Mouse (Mus musculus) kidney, postnatal 36 days (tissue): ENCODE results near the gene Ssc5d.
A peak's percentile ranks its signal among the peaks of the same experiment; 100 is the strongest.

ENCODE experiments used
- DNase-seq, 2 experiments: peaks; one replicate each; pipeline ENCODE4 v3.0.0; 2021 to 2022; ENCODE audit warnings: mixed read lengths in 2 of 2

Gene Ssc5d

DNA sequence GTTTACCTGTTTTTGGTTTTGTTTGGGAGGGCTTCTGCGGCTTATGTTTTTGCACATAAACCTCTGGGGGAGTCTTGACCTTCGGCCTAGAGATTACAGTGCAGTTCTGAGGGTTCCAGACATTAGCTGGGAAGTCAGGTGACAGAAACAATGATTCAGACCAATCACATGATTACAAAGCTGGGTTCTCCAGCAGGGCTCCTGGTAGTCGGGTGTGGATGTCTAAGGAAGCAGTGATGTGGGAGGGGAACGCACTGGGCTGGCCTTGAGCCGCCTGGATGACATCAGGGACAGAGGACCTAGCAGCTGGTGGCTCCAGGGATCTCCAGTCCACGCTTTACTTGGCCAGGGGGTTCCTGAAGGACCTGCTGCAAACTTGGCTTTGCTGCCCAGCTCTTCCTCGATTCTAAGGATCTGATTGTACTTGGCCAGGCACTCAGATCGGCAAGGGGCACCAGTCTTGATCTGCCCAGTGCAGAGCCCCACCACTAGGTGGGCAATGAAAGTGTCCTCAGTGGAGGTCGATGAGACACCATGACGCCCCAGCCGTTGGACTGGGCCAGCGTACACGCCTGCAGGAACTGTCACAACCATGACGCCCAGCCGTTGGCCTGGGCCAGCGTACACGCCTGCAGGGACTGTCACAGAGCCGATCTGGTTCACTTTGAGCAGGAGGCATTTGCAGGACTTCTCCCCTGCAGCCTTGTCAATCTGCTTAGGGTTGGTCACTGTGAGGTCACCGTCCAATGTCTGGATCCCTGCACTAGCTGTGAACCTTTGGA, 25.2 kb downstream of the Ssc5d start:
- no peak for DNase-seq

DNA sequence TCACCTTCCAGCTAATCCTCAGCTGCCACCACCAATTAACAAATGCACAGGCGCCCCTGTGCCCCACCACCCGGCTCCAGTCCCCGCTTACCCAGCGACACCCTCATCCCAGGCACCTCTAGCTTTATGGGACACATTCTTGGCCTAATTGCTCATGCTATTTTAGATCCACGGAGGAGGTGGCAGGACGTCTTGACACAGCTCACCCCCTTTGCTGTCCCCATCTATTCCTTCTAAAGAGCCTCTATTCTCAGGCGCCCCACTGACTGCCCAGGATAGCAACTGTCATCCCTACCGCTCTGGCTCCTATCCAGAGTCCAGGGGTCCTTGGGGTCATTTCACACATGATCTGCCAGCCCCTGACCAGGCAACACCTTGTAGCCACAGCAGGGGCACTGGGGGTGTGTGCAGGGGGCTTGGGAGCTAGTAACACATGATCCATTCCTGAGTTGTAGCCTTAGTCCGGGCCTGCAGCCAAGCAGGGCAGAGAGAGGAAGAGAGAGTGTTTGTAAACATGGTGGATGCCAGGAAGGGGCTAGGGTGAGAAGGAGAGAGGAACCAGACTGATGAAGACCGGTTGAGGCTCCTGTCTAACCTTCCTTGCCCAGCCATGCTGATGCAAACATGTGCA, 28.3 kb downstream of the Ssc5d start:
- no peak for DNase-seq

DNA sequence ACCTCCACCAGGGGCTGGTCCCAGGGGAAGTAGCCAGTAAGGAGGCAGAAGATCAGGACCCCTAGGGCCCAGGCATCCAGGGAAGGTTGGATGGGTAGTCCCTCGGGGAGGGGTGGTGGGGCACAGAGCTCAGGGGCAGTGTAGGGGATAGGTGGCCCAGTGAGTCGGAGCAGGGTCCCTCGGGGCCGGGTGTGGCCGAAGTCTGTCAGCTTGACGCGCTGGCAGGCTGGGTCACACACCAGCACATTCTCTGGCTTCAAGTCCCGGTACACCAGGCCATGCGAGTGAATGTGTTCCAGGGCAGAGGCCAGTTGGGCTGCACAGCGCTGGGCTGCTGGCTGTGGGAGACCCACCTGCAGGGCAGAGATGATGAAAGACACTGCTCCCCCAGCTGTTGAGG, 31.8 kb downstream of the Ssc5d start:
- no peak for DNase-seq

DNA sequence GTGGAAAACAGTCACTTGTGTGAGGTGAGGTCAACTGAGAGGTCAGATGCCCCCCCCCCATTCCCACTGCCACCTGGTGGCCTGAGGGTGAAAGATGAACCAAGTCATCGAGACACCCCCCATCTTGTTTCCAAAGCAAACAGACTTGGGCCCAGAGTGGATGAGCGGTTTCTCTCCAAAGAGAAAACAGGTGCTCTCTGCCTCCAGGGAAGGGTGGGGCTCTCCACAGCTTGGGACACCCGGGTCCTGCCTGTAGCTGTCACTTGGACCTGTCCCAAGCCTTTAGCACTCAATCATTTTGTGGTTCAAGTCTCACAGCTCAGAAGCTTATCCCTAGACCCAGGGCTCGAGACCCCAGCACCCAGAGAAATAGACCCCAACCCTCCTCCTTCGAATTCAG, 37.9 kb downstream of the Ssc5d start:
- no peak for DNase-seq

DNA sequence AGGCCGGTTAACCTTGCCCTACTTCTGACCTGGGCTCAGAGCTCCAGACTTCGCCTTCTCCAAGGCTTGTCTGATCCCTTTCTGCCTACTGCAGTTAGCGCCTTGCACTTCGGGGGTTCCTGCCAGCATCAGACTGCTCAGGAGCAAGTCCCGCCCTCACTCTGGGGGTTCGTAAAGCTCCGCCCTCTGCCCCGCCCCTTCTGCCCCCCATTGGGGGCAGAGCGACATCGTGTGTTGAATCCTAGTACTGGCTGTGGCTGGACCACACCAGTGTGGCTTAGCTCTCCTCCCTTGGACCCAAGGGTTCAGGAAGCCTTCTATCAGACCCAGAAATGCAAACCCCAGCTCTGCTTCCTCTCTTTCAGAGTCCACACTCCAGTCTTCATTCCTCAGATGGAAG, 38.7 kb downstream of the Ssc5d start, which contains the start of gene Sbk2:
Gene Sbk2 (minus strand): TSS at position 135 of the 400 bp plus-strand sequence.
- DNase-seq = peak; percentile 68 to 89

DNA sequence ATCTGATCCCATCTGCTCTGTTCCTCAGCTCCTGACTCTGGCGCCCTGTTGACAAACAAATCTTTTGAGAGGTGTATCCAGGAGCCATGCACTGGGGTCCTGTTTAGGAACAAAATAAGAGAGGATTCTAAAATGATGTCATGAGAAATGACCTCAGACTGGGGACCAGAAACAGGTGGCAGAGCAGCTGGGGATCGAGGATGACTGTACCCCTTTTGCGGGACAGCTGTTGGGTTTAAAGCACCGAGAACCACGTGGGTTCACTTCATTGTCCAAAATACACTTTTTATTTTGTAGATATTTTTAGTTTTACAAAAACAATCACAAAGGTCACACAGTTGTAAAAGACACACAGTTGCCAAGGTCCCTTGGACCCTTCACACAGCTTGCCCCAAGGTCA, 39.4 kb downstream of the Ssc5d start:
- DNase-seq = no peak

DNA sequence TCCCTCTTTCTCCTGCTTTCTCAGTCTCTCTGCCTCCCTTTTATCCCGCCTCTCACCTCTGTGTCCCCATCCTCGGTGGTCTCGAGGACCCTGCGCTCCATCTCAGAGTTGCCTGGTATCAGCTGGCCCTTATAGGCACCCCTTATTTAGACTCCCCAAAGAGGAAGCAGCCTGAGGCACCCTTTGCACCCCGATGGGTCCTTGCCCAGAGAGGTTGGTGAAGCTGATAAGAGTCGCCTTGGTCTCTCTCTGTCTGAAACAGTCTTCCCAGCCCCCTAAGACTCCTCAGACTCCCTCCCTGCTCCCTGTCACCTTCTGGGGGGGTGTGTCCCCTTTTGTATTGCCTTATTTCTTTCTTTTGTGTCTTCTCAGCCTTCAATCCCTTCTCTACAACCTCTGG, 45.5 kb downstream of the Ssc5d start, which contains the start of gene Sbk3:
Gene Sbk3 (minus strand): TSS at position 101 of the 400 bp plus-strand sequence.
- no peak for DNase-seq

DNA sequence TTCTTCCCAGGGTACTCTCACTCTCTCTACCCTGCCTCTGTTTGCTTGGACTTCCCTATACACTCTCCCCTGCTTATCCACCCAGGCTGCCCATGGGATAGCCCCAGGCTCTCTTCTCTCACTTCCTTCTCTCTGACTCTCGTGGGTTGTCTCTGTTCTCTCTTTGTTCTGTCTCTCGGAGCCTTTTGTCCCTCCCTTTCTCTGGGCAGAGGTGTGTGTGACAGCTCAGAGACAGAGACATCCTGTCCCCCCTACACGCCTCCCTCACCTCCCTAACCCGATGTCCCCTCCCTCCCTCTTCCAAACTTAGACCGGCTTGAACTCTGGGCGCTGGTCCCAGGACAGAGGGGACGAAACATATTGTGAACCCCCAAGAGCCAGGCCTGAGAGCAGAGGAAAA, 46.1 kb downstream of the Ssc5d start:
- no peak for DNase-seq

DNA sequence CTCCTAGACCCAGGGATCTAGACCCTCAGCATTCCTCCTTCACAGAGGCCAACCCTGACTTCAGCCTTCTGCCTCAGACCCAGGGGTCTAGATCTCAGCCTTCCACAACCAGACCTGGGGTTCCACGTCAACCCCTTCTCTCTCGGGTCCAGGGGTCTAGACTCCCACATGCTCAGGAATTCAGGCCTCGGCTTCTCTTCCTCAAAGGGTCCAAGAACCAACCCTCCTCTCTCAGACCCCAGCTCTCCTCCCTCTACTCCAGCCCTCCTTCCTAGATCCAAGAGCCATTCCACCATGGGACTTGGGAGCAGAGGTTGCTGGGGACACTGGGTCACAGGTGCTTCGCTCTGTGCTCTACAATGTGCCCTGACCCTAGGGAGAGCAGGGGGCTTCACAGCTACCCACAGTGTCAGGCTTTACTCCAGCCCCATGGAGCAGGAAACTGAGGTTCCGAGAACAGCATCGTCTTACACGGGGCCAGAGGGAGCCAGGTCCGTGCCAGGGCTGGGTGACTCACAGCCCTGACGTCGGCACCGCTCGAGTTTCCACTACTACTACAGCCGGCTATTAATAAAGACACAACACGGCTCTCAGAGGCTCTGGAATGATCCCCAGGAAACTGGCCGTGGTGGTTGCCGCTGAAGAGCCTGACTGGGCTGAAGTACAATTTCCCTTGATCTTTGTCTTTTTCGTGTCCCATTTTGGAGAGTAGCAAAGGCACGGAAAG, 46.9 kb downstream of the Ssc5d start:
- DNase-seq = peak; percentile 13 to 27

DNA sequence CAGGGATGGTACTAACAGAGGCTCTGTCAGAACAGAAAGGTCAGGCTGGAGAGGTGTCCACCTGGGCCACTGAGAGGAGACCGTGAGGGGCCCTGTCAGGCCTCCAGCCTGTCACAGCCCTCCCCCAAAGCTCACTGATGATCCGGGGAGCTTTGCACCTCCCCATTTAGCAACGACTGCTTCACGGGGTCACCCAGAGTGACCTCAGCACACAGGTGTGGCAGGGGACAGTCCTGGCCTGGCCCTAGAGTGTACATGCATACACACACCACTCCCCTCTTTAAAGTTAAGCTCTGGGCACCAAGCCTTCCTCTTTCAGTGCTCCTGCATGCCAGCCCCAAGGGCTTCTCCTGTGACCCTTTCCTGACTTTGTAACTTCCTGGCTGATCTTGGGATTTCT, 49.9 kb downstream of the Ssc5d start:
- no peak for DNase-seq

DNA sequence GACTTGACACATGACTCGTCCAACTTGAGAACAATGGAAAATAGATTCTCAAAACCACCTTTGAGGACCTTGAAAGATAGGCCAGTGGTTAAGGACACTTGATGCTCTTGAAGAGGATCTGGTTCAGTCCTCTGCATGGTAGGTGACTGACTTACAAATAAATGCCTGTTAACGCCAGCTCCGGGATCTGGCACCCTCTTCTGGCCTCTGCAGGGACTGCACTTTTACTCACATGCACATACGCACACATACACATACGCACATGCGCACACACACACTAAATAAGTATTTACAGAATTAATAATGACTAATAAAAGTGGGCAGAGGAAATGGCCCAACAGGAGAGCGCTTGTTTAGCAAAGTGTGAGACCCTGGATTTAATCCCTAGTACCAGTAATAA, 51.2 kb downstream of the Ssc5d start:
- no peak for DNase-seq

DNA sequence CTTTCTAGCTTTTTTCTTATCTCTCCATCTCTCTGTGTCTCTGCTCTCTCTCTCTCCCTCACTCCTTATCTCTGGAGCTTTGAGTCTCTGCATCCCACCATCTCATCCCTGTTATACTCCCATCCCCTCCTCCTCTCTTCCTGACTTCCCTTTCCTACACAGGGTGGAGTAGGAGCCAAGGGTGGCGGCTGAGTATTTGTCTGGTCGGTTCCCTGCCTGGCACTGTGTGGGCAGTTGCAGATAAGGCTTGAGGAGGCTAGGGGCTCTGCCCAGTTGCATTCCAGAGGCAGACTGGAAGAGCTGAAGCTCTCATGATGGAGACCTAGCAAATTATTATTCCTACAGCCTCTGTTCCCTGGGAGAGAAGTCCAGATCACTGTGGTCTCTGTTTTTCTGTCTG, 62.7 kb downstream of the Ssc5d start:
- DNase-seq = no peak

DNA sequence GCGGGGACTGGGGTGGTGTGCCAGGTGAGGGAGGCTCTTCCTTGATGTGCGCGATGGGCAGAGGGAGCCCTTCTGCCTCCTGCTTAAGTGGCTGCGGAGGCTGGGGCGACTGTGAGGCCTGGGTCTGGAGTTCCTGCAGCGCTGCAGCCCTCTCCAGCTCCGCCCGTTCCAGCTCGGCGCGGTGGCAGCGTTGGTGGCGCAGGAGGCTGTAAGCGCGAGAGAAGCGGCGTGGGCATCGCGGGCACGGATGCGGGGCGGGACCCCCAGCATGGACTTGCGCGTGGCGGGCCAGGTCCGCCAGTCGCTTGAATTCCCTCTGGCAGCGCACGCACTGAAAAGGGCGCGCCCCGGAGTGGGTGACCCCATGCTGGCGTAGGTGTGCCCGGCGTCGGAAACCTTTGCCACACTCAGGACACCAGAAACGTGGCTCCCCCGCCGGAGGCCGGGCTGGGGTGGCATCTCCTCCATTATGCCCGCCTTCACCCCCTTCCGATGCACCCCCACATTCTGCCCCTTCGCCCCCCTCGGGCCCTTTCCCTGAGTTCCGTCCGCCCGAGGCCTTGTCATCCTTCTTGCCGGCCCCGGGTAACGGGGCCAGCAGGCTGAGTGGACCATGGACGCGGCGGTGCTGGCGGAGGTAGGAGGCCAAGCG, 67.9 kb downstream of the Ssc5d start:
- DNase-seq = no peak

DNA sequence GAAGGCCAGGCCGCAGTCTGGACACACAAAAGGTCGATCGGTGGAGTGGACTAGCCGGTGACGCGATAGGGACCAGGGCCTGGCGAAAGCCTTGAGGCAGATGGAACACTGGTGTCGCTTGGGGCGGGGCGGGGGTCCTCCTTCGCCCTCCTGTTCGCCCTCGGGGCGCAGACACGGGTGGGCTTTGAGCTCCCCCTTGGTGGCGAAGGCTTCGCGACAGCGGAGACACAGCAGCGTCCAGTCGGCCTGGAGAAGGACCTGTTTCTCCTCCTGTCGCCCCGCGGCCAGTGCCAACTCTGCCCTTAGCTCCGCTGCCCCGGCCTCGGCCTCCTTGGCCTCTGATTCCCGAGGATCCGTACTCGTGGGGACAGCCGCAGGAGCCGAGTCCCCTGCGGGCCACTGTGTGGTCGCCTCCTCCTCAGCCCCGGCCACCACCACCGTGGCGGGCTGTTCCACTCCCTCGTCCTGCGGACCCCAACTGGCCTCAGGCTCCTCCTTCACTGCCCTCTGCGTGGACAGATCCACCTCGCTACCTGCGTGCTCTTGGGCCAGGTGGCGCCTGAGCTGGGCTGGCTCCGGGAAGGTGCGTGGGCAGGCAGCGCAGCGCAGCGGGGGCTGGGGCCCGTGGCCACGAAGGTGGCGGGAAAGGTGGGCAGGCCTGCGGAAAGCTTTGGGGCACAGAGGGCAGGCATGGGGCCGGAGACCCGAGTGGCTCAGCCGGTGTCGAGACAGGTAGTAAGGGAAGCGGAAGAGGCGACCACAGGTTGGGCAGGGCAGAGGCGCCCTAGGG, 68.6 kb downstream of the Ssc5d start:
- DNase-seq = no peak
